Mouse (Mus musculus): ENCODE measurements around the gene Acyp1.

DNA sequence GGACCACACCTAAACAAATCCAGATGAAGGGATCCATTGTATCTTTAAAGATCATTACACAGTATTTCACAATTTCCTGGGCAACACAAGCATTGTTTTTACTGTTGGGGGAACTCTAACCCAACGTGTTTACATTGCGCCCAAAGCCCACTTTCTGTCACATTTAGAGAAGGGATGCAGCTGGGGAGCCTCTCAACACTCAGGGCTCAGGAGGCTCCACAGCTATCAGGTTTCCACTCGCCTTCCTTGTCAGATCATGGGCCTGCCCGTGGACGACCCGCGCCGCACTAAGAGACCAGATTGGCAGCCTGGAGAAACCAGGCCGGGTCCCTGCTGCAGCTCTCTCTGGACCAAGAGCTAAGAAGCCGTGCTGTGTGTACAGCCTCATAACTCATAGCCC lies 14.7 kb downstream of the Acyp1 start:
- TF ChIP-seq CTCF (IDR thresholded peaks at IDR 0.05; ENCODE audit: low read depth) (no peak), EP300 (IDR thresholded peaks at IDR 0.05; ENCODE audit: low read depth) (no peak)

Measured in liver, embryonic 14.5 days (tissue).